Mouse (Mus musculus): Measurements from ENCODE around the gene Fam214b. TPM values are rescaled to one million over a fixed set of nuclear protein-coding genes. Genes with fewer than 3 reads are reported as not detected.

Gene Fam214b
- total and polyA plus RNA-seq, 3 experiments, result 17.7 to 24.4 (median 17.8) TPM

DNA sequence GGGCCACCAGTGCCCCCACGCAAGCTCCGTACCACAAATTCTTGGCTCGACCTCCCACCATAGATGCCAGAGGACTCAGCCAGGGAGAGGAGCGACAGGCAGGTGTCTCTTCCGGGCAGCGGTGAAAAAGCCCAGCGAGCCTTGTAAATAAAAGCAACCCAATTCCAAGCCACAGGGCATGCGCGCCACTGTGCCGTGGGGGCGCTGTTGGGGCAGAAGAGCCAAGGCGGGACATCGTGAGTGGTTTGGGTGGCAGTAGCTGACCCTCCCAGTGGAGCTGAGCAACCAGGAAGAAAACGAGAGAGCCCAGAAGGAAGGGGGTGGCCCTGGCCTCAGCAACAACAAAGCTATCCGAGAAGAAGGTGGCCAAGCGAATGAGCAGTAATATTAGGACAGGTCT is 25.1 kb downstream of the Fam214b start:
- no peak for ATAC-seq (ENCODE audit: extremely low read depth, insufficient number of reproducible peaks, low FRiP score, poor library complexity, severe bottlenecking)
- Histone ChIP-seq H3K27me3 (ENCODE audit: insufficient read depth, low read length) (peaks cover 2% of the 10 kb centered on the region; the same call in 1 of the 2 replicates), H3K9me3 (replicated peaks) (no peaks in the 10 kb centered on the region), H3K36me3 (replicated peaks) (peaks cover 85% of the 10 kb centered on the region), H3K4me1 (ENCODE audit: insufficient read depth, low read depth, low read length) (peaks cover 60% of the 10 kb centered on the region), H3K4me3 (ENCODE audit: low read depth, low read length) (peak overlapping the region; percentile 64; the same call in 1 of the 2 replicates)
- TF ChIP-seq TAL1 (conservative IDR thresholded peaks at IDR 0.05; ENCODE audit: low read depth, low read length) (no peak), CTCF (IDR thresholded peaks at IDR 0.05; ENCODE audit: low read depth, low read length) (no peak), GATA2 (IDR thresholded peaks at IDR 0.05; ENCODE audit: borderline replicate concordance, low read depth, low read length) (no peak), POLR2AphosphoS5 (IDR thresholded peaks at IDR 0.05; ENCODE audit: insufficient replicate concordance, low read depth, low read length) (no peak), GATA1 (IDR thresholded peaks at IDR 0.05; ENCODE audit: borderline replicate concordance, low read length) (no peak)
- DNase-seq (ENCODE audit: low spot score), result no peak

DNA sequence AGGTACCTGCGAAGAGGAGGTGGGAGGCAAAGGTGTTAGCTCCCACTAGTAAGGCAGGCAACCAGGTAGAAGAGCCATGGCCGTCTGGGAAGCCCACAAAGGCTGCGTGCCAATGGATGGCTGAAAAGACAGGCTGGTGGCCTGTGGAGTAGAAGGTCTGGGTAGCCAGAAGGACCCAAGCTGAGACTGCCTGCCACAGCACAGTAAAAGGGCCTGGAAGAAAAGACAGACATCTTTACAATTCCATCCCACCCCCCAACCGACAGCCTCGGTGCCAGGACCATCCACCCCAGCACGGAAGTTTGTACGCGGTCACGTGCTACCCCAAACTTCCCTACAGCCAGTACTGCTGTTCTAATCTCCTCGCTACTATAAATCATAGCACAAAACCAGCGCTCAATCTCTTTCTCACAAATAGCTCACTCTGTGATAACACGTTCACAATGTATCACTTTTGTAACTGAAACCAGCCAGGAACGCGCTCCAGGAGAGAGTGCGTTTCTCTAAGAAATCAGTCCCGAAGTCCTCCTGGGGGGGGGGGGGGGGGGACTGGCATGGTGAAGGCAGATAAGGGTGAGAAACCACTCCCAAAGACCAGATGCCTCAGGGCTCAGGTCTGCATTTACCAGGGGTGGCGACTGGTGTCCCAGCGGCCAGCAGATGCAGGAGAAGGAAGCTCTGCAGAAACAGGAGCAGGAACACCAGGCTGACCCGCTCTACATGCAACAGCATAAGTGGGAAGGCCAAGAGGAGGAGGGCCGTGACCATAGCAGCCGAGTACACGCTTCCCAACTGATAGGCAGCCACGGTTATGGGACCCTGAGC is 26.2 kb downstream of the Fam214b start:
- peak; percentile 69 for DNase-seq (ENCODE audit: low spot score)
- TF ChIP-seq CTCF (IDR thresholded peaks at IDR 0.05; ENCODE audit: low read depth, low read length) (no peak), GATA1 (IDR thresholded peaks at IDR 0.05; ENCODE audit: borderline replicate concordance, low read length) (no peak), TAL1 (conservative IDR thresholded peaks at IDR 0.05; ENCODE audit: low read depth, low read length) (peak; percentile 53; the same call in 1 of the 2 replicates)
- H3K9me3 ChIP-seq (replicated peaks), result no peaks in the 10 kb centered on the region
- H3K27me3 ChIP-seq (ENCODE audit: insufficient read depth, low read length), result peaks cover 2% of the 10 kb centered on the region; the same call in 1 of the 2 replicates
- H3K36me3 ChIP-seq (replicated peaks), result peaks cover 85% of the 10 kb centered on the region
- peak overlapping the region; percentile 64; the same call in 1 of the 2 replicates for H3K4me3 ChIP-seq (ENCODE audit: low read depth, low read length)
- ATAC-seq (ENCODE audit: extremely low read depth, insufficient number of reproducible peaks, low FRiP score, poor library complexity, severe bottlenecking), result peak; percentile 77
- peaks cover 51% of the 10 kb centered on the region for H3K4me1 ChIP-seq (ENCODE audit: insufficient read depth, low read depth, low read length)

DNA sequence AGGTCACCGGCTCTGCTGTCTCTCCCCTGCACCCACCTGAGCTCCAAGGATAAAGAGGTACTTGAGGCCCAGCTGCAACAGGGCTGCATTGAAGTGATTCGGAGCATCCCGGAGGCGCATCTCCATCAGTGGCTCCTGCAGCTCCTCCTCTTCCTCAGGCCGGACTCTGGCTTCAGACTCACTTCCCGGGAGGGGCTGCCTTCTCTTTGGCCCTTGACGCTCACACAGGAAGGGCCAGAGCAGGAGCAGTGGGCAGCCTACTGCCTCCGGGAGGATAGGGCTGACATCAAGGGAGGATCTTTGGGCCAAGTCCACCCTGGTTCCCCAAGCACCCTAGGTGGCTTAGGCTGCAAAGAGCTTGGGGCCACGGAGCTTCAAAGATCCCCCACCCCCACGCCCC is 26.8 kb downstream of the Fam214b start:
- Histone ChIP-seq H3K36me3 (replicated peaks) (peaks cover 78% of the 10 kb centered on the region), H3K4me3 (ENCODE audit: low read depth, low read length) (peak overlapping the region; percentile 64; the same call in 1 of the 2 replicates), H3K4me1 (ENCODE audit: insufficient read depth, low read depth, low read length) (peaks cover 44% of the 10 kb centered on the region), H3K9me3 (replicated peaks) (no peaks in the 10 kb centered on the region), H3K27me3 (ENCODE audit: insufficient read depth, low read length) (peaks cover 2% of the 10 kb centered on the region; the same call in 1 of the 2 replicates)
- DNase-seq (ENCODE audit: low spot score) (no peak), ATAC-seq (ENCODE audit: extremely low read depth, insufficient number of reproducible peaks, low FRiP score, poor library complexity, severe bottlenecking) (no peak)
- TF ChIP-seq GATA2 (IDR thresholded peaks at IDR 0.05; ENCODE audit: borderline replicate concordance, low read depth, low read length) (no peak), CTCF (IDR thresholded peaks at IDR 0.05; ENCODE audit: low read depth, low read length) (no peak), POLR2AphosphoS5 (IDR thresholded peaks at IDR 0.05; ENCODE audit: insufficient replicate concordance, low read depth, low read length) (no peak), TAL1 (conservative IDR thresholded peaks at IDR 0.05; ENCODE audit: low read depth, low read length) (no peak), GATA1 (IDR thresholded peaks at IDR 0.05; ENCODE audit: borderline replicate concordance, low read length) (no peak)

DNA sequence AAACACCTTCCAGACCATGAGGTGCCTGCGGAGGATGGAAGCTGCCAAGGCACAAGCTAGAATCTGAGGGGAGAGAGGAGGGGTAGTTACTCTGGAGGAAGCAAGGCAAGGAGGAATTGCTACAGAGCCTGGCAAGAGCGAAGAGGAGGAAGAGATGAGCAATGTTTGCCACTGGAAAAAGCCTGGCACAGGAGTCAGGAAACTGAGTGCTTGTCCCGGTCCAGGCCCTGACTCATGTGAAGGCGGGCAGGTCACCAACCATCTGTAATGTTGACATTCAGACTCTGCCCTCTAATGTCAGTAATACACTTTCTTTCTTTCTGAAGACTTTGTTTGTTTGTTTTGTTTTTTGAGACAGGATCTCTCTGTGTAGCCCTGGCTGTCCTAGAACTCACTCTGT is 27.9 kb downstream of the Fam214b start:
- ATAC-seq (ENCODE audit: extremely low read depth, insufficient number of reproducible peaks, low FRiP score, poor library complexity, severe bottlenecking) (no peak), DNase-seq (ENCODE audit: low spot score) (no peak)
- Histone ChIP-seq H3K4me3 (ENCODE audit: low read depth, low read length) (no peak overlapping the region), H3K36me3 (replicated peaks) (peaks cover 68% of the 10 kb centered on the region), H3K27me3 (ENCODE audit: insufficient read depth, low read length) (peaks cover 2% of the 10 kb centered on the region; the same call in 1 of the 2 replicates), H3K4me1 (ENCODE audit: insufficient read depth, low read depth, low read length) (peaks cover 34% of the 10 kb centered on the region), H3K9me3 (replicated peaks) (no peaks in the 10 kb centered on the region)
- no peak for TF ChIP-seq TAL1 (conservative IDR thresholded peaks at IDR 0.05; ENCODE audit: low read depth, low read length)

DNA sequence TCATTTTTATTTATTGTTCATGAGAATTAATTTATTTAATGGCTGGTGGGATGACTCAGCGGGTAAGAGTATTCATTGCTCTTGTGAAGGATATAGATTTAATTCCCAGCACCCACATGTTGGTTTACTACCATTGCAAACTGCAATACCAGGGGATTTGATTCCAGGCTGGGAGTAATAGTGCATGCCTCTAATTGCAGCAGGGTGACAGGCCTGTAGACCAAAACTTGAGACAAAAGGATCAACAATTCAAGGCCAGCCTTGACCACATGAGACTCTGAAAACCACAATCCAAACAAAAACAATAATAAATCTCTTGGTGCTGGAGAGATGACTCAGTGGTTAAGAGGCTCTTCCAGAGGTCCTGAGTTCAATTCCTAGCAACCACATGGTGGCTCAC is 33.9 kb downstream of the Fam214b start:
- Histone ChIP-seq H3K27me3 (ENCODE audit: insufficient read depth, low read length) (no peaks in the 10 kb centered on the region), H3K4me1 (ENCODE audit: insufficient read depth, low read depth, low read length) (peaks cover 25% of the 10 kb centered on the region), H3K9me3 (replicated peaks) (no peaks in the 10 kb centered on the region), H3K4me3 (ENCODE audit: low read depth, low read length) (no peak overlapping the region), H3K36me3 (replicated peaks) (peaks cover 27% of the 10 kb centered on the region)
- ATAC-seq (ENCODE audit: extremely low read depth, insufficient number of reproducible peaks, low FRiP score, poor library complexity, severe bottlenecking) (no peak), DNase-seq (ENCODE audit: low spot score) (no peak)
- TF ChIP-seq TAL1 (conservative IDR thresholded peaks at IDR 0.05; ENCODE audit: low read depth, low read length) (no peak), POLR2AphosphoS5 (IDR thresholded peaks at IDR 0.05; ENCODE audit: insufficient replicate concordance, low read depth, low read length) (no peak), CTCF (IDR thresholded peaks at IDR 0.05; ENCODE audit: low read depth, low read length) (no peak), GATA2 (IDR thresholded peaks at IDR 0.05; ENCODE audit: borderline replicate concordance, low read depth, low read length) (no peak), GATA1 (IDR thresholded peaks at IDR 0.05; ENCODE audit: borderline replicate concordance, low read length) (no peak)

DNA sequence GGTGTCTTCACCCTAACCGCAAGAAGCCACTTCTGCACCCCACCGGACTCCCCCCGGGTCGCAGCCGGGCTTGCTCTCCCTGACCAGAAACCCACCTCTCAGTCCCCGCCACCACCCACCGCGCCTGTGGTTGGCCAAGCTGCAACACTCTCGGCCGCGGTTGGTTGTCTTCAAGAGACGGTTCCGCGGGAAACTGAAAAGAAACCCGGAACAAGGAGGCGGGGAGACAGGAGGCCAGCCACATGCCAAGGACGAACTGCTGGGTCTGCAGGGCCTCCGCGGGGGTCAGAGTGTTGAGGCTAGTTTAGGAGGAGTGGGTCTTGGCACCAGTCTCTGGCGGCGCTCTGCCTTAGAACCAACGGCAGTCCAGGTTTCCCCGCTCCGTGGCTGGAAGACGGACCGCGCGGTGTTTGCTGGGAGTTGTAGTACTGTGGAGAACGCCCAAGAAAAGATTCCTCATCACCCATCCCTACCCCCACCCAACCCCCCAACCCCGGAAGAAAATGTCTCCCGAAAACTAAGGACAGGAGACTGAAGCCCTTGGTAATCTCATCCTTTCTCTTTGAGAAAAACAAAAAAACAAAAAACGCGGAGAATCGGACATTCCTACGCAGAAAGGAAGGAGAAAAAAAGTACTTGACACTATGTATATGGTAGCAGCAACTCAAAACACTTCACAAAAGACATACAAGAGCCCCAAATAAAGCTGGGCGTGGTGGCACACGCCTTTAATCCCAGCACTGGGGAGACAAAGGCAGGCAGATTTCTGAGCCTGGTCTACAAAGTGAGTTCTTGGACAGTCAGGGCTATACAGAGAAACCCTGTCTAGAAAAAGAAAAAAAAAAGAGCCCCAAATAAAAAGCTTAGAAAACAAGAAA is 35.6 kb downstream of the Fam214b start, which contains the start of gene Fancg:
TSS of gene Fancg (minus strand) at position 346 of the 878 bp plus-strand sequence.
- Histone ChIP-seq H3K4me3 (ENCODE audit: low read depth, low read length) (peak within 1 kb of the TSS; percentile 82), H3K27me3 (ENCODE audit: insufficient read depth, low read length) (no peaks in the 10 kb centered on the region), H3K36me3 (replicated peaks) (peaks cover 32% of the 10 kb centered on the region), H3K4me1 (ENCODE audit: insufficient read depth, low read depth, low read length) (peaks cover 30% of the 10 kb centered on the region), H3K9me3 (replicated peaks) (no peaks in the 10 kb centered on the region)
- TF ChIP-seq GATA1 (IDR thresholded peaks at IDR 0.05; ENCODE audit: borderline replicate concordance, low read length), result no peak
- TF ChIP-seq CTCF (IDR thresholded peaks at IDR 0.05; ENCODE audit: low read depth, low read length), result no peak
- no peak for TF ChIP-seq GATA2 (IDR thresholded peaks at IDR 0.05; ENCODE audit: borderline replicate concordance, low read depth, low read length)
- TF ChIP-seq TAL1 (conservative IDR thresholded peaks at IDR 0.05; ENCODE audit: low read depth, low read length), result no peak
- TF ChIP-seq POLR2AphosphoS5 (IDR thresholded peaks at IDR 0.05; ENCODE audit: insufficient replicate concordance, low read depth, low read length), result no peak
- ATAC-seq (ENCODE audit: extremely low read depth, insufficient number of reproducible peaks, low FRiP score, poor library complexity, severe bottlenecking) (peak; percentile 75), DNase-seq (ENCODE audit: low spot score) (peak; percentile 85)
